Mouse (Mus musculus) frontal cortex, postnatal 36 days (tissue): ENCODE measurements at regions not wholly inside any gene's neighbourhood (a gene's known extent, or its start where the extent isn't known, plus 50 kb on each side); places are given as distances from the start of the nearest gene placed in this dataset.

ENCODE experiments used
- DNase-seq, 2 experiments: peaks; one replicate each; pipeline ENCODE4 v3.0.0; 2022; ENCODE audit warnings: low spot score in 2 of 2

DNA sequence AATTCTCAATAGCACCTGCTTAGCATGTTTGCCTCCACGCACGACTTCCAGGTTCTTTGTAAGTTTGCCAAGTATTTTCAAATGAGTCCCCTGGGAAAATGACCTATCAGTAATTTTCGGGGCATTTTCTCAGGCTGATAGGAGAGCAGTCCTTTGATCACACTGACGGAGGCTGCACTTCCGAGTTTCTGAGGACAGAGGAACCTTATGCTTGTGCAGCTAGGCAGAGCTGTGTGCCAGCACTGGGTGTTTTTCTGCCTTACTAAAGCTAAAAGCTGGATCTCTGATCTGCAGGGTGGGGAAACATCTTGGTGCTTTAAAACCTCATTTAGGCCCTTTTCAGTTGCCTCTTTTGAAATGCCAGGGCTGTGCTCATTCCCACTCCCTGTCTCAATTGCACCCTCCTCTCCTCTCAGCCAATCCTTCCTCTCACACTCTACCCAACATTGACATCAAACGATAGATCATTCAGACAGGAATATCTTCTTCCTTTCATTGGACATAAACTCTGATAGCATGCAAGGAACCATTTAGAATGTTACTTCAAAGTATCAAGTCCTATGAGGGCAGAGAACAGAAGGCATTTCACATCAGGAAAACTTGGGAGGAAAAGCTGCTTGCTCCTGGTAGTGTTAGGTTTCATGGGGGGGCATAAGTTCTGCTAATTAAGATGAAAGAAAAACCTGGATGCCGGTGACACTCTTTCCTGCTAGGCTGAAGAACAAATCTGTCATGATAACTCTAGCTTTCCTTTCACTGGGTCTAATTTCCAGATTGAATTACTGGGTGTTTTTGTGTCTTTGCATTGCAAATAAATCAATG is 95.3 kb downstream of the Lurap1l start:
- DNase-seq = no peak

DNA sequence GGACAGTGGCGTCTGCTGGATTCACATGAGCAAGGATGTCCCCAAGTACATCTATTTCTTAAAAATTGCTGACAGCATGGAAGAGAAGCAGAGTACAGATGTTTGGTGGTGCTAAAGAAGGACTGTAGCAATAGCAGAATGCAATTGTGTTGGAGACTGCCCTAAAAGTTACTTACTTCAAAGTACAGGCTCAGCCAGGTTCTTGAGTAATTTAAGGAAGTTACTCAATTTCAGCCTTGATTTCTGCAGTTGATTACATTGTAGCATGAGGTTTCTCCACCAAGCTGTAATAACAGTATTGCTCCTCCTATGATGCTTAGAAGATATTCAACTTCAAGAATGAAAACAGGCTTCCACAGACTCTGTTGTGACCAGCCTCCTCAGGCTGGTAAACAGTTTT is 96.1 kb downstream of the Lurap1l start:
- DNase-seq = no peak

DNA sequence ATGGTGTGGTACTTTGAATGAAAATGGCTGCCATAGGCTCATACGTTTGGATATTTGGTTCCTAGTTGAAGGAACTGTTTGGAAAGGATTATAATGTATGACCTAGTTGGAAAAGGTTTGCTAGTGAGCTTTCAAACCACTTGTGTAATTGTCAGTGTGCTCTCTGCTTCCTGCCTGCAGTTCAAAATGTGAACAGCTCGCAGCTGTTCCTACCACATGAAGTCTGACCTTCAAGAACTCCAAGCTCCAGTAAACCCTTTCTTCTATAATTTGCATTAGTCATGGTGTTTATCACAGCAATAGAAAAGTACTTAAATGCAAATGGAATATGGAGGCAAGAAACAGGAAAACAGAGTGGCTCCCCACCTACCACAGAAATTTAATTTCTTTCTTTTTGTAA is 111.4 kb downstream of the Lurap1l start:
- DNase-seq = no peak

DNA sequence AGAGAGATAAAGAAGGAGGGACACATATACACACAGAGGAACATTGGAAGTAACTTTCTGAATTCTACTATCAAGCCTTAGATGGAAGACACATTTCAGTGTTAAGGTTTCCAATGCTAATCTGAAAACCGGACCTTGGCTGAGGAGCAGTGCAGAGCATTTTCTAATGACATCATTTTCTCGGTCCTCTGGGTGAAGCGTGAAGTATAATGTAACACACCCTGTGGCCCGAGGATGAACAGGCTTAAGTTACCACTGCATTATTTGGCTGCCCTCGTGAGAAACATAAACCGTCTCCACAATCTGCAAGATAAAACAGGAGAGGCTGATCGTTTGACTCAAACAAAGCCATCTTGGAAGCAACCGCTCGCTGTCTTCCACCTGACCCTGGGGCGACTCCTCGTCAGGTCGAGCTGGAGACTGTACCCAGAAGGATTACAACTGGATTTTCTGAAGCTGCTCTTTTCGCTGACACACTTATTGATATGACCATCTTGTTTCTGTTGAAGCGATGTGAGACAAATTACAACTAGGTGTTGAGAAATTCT is 113.1 kb downstream of the Lurap1l start:
- DNase-seq = no peak

DNA sequence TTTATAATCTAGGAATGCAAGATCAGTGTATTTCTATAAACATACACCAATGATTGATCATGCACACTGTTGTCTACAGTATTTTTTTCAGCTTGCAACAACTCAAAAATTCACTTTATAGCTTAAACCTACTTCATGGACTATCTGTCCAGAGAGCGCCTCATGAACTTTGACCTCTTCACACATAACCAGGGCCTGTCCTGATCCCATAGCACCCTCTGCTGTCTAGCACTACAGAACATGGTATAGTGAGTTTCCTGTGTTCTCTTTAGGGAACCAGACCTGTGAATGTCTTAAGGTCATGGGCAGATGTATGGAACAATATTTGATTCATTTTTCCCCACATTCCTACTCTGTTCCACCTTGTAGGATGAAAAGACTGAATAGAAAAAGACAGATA is 117.1 kb downstream of the Lurap1l start:
- no peak for DNase-seq

DNA sequence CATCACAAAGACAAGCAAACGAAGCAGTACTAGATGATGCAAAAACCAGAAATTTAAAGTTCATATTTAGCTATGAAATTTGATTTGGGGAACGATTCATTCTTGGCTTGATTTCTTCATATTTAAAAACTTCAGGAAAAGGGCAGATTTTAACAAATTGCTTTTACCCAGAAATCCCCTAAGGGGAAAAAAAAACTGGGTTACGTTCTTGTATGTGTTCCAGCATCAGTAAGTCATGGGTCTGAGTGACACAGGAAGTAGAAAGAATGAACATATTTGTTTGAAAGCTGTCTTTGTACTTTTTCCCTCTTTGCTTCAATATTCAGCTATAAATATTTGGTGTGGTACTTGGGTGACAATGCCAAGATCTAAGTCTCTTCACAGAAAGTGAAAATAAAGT is 120.2 kb downstream of the Lurap1l start:
- no peak for DNase-seq

DNA sequence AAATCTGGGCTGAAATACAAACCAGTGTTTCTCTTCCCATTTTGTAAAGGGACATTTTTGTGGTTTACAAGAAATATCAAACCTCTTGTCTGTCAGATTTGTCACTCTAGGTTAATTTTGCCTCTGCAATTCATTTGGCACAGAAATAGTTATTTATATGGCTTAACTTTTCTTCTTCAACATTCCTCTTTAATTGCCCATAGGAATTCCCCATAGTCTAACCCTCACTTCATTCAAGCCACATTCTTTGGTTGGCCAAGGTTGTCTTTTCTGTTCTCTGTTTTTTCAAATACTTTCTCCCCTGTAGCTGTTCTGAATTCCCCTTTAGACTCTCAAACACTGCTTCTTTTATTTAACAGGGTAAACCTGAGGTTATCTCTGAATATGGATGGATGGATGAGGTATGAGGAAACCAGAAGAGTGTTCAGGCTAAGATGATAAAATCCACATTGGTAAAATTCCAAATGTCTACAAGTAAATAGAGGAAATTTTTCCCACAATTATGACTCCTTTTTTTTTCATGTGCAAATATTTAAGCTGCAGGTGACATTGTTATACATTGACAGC is 127.0 kb downstream of the Lurap1l start:
- DNase-seq = no peak

DNA sequence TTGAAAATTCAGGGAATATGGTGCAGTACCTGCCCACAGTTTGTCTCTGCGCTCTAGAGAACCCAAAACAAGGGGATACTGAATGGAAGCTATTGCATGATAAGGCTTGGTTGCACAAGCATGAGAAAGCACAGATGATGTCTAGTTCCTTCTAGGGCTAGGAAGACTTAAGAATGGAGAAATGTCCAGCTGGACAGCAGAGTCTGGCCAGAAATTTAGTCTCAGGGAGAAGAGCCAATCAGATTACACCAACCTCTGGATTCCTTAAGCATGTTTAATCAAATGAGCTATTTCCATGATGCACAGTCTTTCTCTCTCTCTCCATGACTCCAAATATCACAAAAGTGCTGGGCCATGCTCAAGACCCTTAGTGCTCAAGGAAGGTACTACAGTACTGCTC is 147.8 kb downstream of the Lurap1l start:
- DNase-seq = no peak

DNA sequence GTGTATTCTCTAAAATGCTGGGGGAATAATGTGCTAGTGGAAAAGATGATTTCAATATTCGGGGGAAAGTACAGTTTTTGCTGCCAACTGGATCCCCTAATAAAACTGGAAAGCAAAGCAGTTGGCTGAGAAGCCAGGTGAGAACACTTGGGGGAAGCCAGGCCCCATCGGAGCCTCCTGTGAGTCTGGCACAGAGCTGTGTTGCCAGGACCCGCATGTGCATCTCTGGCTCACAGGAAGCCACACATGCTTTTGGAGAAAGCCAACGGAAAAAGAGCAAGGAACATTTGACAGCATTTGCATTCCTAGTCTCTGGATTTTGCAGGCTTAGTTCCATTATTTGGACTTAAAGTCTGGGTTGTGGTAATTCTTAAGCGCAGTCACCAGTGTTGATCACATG is 148.4 kb downstream of the Lurap1l start:
- no peak for DNase-seq

DNA sequence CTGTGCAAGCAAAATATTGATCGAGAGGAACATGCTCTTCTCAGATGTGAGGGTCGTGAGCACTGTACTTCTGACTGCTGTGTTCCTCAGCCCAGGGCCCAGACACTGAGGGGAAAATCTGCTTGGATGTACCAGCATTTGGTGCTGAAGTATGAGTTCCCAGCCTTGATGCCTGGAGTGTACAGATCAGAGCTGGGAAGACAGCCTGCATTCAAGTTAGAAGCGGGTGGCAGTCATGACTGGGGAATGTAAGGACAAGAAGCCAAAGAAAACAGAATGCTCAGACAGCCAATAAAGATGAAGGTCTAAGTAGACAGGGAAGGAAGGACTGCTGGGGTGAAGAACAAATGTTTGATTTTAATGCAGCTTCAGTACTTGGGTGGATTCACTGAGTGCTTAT is 148.9 kb downstream of the Lurap1l start:
- no peak for DNase-seq

DNA sequence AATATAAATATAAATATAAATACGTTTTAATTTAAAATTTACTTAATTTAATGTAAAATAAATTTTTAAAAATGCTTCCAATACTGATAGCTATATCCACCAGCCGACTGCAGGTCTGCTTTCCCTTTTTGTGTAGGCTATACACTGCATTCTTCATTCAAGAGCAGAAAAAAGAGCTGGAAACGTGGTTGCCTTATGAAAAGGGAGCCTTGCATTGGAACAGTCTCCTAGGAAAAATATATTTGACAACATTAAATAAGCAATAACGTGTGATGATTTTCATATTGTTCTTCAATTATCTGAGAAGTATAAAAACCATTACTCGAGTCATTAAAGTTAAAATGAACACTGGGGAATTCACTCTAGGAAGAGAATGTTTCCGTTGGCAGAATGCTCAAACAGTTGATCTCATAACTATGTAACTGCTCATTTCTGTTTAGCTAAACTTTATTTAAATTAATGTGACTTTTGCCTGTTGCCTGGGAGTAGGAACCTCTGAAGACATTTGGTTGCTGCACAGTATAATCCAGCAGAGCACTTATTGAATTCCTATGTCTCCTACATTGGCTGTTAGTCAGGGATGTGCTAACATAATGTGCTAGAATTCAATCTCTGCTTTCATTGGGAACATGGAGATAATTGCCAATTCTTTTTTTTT is 172.0 kb downstream of the Lurap1l start:
- DNase-seq = no peak

DNA sequence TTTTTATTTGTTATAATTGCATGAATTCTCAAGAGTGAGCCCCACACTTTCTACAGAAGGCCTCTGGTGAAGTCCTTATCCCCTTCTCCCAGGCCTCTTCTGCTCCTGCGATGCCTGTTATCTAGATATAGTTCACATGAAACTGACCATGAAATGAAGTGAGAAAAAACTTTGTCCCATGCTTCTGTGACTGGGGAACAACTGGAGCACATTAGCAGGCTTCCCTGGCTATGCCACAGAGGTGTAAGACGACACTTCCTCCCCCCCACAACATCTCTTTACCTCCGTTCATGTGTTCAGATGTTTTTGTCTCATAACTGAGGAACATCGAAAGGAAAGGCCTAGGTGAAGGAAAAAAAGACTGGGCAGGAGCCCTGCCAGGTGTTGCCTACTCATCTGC is 174.7 kb downstream of the Lurap1l start:
- no peak for DNase-seq

DNA sequence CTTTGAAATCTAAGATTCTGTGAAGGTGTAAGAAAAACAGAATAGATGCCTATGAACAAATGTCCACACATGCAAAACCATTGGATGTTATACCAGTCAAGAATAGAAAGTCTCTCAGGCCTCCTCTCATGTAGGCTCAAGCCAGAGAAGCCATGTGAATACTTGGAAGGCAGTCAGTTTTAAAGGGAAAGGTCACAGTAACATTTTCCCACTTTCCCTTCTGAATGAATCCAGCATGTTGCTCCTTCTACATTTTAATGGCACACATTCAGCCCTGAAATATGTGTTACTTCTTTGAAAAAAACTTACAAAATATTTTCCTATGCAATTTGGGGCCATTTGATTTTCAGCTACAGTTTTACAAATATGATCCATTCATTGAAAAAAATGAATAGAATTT is 186.1 kb downstream of the Lurap1l start:
- no peak for DNase-seq

DNA sequence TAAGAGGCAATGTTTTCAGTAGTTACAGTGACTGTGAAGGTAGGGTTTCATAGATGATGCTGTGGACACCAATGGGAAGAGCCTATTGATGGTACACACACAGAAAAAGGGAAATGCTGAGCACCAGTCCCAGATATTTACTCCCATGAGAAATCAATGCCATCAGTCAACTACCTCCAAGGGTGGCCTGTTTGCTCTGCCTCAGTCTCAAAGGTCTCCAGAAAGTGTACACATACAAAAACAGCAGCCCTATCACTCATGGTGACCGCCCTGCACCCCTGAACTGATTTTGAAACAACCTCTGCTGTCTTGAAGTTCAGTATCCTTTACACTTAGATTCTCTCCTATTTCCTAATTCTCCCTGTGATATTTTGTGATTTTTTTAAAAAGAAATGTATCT is 187.2 kb downstream of the Lurap1l start:
- DNase-seq = no peak

DNA sequence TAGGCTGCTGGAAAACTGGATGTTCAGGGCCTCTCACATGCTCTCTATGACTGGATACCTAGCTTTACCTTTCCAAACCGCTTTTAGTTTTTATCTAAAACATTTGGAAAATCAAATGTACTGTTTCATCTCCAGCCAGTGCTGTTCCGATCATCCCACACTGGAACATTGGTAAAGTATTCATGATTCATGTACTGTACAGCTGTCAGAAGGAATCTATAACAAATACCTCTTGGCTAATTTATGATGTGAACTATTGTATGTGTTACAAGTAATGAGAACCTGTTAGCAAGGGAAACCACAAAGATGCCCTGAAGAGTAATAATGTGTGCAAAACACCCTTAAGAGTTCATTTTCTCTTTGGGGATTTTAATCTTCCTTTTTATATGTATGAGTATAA is 190.6 kb downstream of the Lurap1l start:
- no peak for DNase-seq

DNA sequence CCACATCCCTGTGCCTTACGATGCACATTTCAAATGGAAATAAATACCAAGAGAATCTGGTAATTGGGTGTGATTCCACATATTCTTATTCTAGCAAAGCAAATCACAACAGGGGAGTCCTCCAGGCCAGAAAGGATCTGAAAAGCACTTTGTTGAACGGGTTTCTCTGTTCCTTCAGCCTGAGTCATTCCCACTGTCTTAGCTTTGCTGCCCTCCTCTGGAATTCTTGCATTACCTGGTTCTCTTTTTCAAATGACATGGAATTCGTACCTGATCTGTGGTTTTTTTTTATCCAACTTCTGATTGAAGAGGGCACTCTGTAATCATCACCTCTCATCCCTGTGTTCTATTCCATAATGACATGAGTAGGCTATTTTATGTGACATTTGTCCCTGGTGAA is 200.9 kb downstream of the Lurap1l start:
- peak in 1 of 2 experiments; percentile 12 for DNase-seq

DNA sequence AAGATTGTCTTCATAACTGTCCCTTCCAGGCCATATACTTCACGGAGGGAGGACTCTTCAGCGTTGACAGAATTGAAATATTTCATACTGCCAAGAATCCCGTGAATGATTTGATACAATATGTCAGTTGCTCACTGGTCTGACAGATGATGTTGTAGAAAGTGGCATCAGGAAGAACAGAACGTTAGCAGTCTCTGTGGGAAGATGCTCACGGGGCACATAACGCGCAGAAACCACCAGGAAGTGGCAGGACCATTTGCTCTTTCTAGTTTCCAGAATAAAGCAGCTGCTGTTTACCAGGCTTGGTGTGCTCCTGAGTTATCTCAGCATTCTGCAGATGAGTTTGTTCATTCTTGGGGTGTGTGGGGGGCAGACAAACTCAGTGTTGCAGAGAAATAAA is 206.0 kb downstream of the Lurap1l start:
- no peak for DNase-seq

DNA sequence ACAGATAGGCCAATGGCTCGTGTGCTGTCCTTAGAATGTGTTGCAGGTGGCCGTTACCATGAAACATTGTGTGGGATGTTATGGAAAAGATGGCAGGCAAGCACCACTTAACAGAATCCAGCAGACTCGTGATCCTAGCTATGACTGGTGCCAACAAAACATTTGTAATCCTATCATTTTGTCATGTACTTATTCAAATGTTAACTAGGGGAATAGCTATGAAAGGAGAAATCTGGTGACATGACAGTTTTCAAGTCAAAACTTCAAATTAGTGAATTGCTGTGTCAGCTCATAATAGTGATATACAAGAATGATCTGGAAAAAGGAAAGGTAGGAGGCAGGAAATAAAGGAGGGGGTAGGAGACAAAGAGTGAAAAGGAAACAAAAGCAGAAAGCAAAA is 213.7 kb downstream of the Lurap1l start:
- no peak for DNase-seq

DNA sequence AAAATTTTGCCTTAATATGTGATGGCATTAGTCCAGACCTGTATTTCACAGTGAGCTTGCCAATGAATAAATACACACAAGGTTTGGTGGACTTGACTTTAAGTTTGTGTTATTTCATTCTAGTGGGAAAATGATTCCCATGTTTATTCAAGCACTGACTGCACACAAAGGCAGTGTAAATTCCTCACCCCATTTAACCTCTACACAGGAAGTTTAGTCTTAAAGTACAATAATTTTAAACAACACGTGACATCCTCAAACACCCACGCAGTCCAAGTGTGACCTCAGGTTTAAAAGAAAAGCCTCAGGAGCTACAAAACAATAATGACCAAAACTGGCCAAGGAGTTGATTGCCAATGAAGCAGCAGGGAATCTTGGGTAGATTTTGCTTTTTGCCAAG is 219.4 kb downstream of the Lurap1l start:
- no peak for DNase-seq

DNA sequence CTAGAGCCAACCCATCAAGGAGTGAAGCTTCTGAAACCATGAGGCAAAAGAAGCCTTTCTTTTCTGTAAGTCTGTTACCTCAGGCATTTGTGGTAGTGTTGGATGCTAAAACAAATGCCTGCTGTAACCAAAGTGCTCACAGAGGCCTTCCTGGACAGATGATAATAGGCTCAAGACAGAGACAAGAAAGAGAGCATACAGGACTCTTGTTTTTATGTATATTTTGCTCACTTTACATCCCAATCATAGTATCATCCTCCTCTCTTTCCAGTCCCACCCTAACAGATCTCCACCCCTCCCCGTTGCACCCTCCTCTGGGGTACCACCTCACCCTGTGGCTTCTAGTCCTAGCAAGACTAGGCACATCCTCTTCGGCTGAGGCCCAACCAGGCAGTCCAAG is 262.7 kb downstream of the Lurap1l start:
- DNase-seq = no peak

DNA sequence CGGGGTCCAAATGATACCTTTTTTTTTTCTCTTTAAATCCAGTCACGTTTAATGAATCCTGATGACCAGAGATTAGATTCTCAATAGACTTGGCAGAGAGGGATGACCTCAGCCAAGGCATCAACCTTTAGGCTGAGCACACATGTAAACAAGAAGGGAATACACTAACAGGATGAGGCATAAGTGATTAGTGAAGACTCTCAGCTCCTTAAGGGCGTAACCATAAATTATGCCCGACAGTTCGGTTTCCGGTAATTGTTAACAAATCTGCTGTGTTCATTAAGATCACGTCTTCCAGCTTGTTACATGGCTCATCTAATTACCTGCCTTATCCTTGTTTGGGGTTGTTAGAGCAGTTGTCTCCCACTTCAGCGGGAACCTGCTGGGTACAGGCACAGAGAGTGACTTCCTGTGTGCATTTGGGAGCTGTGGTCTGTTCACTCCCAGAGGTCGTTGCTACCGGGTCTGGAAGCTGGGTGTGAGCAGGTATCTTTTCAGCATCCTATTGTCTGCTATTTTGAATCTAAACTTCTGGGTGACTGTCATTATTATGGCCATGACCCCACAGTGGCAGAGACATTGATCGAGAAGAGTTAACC is 265.1 kb downstream of the Mpdz start:
- DNase-seq = no peak

DNA sequence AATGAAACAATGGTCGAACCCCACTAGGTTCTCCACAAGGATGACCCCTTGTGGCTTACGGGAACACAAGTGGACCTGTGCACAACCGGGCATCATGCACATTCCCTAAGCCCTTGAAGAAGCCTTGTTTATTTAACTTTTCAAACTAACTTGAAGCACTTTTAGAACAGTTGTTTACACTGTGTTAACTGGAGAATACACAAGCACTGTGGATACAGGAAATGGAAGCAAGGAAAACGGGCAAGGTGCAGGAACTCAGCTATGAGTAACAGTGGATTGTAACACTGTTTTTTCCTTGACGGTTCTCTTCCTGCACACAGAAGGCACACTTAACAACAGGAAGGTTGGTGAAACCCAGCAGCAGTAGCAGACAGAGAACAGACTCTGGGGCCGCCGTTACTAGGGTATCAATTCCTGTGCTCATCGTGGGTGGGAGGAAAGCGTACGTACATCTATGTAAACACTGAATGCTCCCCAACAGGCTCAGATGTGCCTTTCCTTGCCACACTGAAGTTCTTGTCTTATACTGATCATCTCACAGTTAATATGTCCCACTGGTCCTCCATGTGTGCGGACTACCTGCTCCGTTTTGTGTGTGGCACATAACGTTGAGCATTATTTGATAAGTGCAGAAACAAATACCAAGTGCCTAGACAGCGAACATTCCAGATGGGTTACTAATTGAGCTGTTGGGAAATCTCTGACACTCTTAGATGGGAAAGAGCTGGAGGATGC is 264.4 kb downstream of the Mpdz start:
- no peak for DNase-seq
